Mouse (Mus musculus) ovary, postnatal 10 days (tissue): ENCODE results near the gene Crmp1.

Experiments
- DNase-seq: peaks from one replicate; pipeline ENCODE4 v3.0.0; 2022; ENCODE audit warnings: low spot score

Gene Crmp1

GRCm38 (mm10) chr5:37298370-37298769, 56.6 kb downstream of the Crmp1 start:
- no peak for DNase-seq

GRCm38 (mm10) chr5:37310026-37310425, 68.3 kb downstream of the Crmp1 start:
- DNase-seq = no peak

DNA sequence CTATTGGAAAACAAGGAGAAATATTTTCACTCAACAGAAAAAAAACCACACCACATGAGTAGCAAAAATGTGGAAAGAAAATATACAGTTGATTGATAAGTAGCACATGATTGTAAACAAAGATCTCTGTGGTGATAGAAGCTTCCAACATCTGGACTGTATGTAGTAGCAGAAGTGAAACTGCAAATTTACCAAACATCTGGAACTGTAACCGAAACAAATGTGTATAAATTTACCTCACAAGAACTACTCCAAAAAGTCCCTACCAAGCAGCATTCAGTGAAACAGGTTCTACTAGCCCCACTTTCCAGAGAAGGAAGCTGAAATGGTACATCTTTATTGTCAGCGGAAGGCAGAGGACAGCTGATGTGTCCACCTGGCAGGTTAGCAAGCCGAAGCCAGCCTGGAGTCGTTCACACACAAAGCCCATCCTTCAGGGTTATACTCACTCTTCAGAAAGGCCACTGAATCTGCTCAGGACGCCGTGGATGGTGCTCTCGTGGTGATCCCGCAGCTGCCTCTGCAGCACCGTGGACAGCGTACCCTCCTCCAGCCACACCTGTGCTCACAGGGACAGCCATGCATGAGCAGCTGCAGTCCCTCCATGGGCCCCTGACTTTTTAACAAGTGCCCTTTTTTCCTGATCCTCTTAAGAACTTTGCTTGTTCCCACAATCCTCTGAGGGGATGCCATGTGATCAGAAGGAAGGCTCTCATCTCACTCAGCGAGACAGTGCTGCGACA, 71.4 kb downstream of the Crmp1 start:
- no peak for DNase-seq

DNA sequence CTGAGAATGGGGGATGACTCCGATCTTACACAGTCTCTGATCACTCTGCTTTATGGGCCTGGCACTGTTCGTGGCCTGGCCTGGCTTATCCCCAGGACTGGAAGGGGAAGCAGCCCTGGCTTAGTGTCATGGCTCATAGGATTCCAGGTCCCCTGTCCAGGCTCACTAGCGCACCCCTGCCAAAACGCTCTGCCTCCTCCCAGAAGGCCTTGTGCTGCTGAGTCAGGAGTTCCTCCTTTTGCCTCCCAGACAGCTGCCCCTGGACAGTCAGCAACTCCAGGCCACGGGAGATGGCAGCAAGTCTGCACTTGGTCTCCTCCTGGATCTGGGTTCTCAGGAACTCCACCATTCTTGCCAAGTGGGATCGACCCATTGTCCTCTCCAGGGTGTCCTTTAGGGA, 77.0 kb downstream of the Crmp1 start:
- no peak for DNase-seq

GRCm38 (mm10) chr5:37320174-37320573, 78.4 kb downstream of the Crmp1 start:
- no peak for DNase-seq

DNA sequence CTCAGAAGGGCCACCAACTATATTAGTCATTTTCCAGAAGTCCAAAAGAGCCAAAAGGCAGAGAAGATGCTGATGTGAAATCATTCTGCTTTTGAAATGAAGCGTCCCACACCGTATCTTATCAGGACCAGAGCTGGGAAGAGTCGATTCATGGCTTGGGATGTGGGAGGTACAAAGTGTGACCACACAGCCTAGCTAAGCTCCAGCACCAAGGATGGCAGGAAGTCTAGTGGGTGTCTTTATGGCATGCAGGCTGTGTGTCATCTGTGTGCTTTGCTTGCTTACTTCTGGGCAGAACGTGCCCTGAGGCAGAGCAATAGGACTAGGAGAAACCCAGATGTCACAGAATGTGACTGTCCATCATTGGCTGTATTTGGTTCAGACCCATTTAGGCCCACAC, 79.0 kb downstream of the Crmp1 start:
- DNase-seq = no peak

DNA sequence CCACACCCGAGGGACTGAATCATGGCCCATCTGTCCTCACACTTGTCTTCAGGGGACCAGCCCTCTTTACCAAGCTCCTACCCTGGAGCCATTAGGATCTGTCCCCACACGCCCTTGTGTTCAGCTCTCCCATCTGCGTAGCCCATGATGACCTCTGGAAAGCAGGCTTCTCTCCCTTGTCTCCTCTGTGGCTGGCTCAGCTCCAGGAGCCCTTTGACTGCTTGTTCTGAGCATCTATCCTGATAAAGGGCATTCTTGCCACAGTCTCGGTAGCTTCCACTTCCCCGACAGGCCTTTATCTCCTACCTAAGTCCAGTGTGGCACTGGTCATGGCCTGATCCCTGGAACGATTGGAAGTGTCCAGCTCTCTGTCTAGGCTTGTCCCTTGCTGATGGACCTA, 84.9 kb downstream of the Crmp1 start:
- DNase-seq = no peak

DNA sequence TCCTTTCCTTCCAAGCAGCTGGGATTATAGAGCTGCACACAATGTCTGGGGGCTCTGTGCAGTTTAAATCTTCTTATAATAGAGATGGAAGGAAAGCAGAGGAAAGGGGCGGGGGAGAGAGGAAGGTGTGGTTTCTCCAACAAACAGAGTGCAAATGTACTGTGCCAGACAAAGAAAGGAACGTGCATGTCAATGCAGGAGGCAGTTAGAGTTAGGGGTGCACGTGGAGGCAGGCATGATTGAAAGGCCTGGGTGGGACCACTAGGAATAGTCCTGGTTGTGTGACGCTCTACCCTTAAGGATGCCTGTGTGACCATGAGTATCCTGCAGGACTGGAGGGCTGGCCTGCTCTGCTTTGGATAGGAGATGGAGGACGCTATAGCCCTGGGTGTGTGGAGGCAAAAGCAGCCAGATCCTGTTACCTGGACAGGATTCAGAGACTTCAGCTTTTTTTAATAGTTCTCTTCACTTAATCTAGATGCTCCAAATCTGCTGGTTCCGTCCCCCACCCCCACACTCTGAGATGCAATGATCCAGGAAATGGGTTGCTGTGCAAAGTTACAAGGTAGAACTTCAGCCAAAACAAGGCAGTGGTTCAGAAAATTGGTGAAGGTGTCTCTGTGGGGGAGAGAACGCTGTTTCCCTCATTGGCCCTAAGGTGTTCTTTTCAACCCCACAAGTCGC, 88.9 kb downstream of the Crmp1 start:
- no peak for DNase-seq

DNA sequence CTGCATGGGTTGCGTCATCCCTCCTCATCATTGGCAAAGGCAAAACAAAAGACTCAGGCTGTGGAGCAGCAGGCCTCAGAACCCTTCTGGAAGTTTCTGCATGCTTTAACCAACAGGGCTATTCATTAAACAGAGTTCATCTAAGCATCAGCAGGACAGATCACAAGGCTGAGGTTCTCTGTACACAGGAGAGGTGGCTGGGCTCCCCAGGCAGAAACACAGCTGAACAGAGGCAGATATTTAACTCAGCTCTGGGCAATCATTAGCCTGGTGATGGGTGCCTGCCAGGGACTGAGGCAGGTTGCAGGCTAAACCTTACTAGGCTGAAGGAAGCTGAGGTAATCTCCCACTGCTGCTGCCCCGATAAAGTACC, 89.4 kb downstream of the Crmp1 start:
- no peak for DNase-seq

DNA sequence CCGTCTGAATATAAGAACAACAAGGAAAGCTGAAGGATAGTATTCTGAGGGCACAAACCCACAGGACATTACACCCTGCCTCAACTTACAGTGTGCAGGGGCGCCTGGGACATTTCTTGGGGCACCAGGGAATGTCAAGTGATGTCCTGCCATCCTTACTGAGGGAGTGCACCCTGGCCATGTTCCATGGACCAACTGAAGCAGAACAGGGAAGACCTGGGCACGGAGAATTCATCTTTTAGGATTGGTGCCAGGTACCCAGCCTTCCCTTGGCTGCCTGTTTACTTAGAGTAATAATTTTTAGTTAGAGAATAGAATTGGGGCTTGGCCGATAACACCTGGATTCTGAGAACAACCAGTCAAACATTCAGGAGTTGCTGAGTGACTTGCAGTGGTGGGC, 90.3 kb downstream of the Crmp1 start:
- DNase-seq = no peak

GRCm38 (mm10) chr5:37335061-37335460, 93.3 kb downstream of the Crmp1 start:
- no peak for DNase-seq

- DNase-seq = peak; percentile 60
These were observed 94.9 kb downstream of the Crmp1 start, which contains the start of gene Evc for GRCm38 (mm10) chr5:37336485-37337105. Gene Evc, minus strand, starts transcription at chr5:37336894.

DNA sequence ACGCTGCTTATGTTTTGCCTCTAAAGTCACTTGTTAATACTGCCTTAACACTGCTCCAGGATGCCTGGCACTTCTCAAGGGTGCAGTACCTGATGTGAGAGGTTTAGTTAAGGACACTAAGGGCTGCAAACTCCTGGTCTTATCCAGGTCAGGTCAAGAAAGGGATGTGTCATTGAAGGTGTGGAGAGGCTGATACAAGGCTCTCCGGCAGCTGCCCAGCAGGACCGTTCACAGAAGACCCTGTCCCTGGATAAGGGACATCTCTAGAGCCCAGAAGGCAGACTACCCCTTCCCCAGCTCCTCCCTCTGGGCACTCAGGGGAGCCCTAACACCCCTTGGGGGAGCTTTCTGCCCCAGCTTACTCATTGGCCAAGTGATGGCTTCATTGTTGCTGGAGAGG, 96.0 kb downstream of the Crmp1 start:
- DNase-seq = no peak

GRCm38 (mm10) chr5:37338288-37338687, 96.5 kb downstream of the Crmp1 start, which contains the start of gene Evc2:
Gene Evc2, plus strand, starts transcription at chr5:37338499.
- peak; percentile 62 for DNase-seq
